Mouse (Mus musculus) gastrocnemius, adult 2 months (tissue): ENCODE data around the gene Dhrs7b. TPM values are rescaled to one million over a fixed set of nuclear protein-coding genes. Genes with fewer than 3 reads are reported as not detected.
"Not testable (repeated sequence)": the region's sequence is repeated elsewhere in the genome, so short reads cannot be mapped to it uniquely, and the experiment has no call there.

Source experiments
- DNase-seq: peaks from one replicate; pipeline ENCODE4 v3.0.0; 2022
- H3K27ac ChIP-seq: fragments of 200-600 bp; 2 replicates; pipeline ENCODE4 v1.8.1; 2022; ENCODE audit warnings: mild to moderate bottlenecking
- H3K4me3 ChIP-seq: fragments of 200-600 bp; 2 replicates; pipeline ENCODE4 v1.8.1; 2022; ENCODE audit warnings: mild to moderate bottlenecking, moderate library complexity
- CTCF ChIP-seq: fragments of 200-600 bp; IDR thresholded peaks from 2 replicates; pipeline ENCODE4 v1.8.1; 2022; ENCODE audit warnings: antibody characterized with exemption, mild to moderate bottlenecking, moderate library complexity
- intact Hi-C: fragments of 180-260 bp; cut with DNase I; formaldehyde crosslinking; loops from one replicate; pipeline ENCODE4 v1.15.1; 2025
- total RNA-seq, 2 experiments: library from RNA; stranded (reverse); gene quantifications; 2 replicates each; pipeline ENCODE4 v1.2.3; 2021

The Dhrs7b gene
- total RNA-seq, 2 experiments from 2014 or later: 20.8 to 23.0 TPM

DNA sequence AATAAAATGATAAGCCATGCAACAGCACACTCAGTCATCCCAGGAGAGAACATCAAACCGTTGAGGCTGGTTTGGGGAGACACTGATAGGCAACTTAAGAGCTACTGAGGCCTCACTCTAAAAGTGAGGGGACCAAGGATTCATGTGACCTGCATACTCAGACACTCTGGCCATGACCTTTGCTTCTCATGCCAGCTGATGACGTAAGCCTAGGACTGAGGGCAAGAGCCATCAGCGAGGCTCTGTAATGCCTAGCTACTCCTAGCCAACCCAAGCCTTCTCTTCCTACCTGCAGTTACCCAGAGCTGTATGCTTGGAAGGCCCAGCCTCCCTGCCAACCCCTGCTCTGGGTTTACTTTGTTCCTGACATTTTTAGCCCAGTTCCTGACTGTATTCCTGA is 31.6 kb downstream of the Dhrs7b start:
- DNase-seq: no peak
- Histone ChIP-seq H3K27ac (peak overlapping the region; percentile 66), H3K4me3 (no peak overlapping the region)
- no peak for TF ChIP-seq CTCF
- intact Hi-C loops: no loop called here

DNA sequence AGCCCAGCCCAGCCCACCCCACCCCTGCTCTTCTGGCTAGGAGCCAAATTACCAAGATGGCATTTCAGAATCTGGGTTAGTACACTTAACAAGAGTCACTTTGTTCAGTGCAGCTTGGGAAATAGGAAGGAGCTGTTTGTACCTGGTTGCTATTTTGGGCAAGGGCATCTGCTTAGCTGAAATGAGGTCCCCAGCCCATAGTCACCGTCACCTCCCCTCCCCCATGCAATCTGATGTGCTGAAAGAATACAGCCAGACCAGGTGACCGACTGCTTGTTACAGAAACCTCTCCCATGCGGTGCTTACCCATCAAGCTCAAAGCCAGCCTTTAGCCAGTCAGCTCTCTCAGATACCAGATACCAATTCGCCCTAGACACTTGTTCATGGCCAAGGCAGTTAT is 32.8 kb downstream of the Dhrs7b start:
- no peak overlapping the region for H3K4me3 ChIP-seq
- intact Hi-C loops: no loop called here
- H3K27ac ChIP-seq: peak overlapping the region; percentile 73
- peak; percentile 59 for DNase-seq
- TF ChIP-seq CTCF: no peak

DNA sequence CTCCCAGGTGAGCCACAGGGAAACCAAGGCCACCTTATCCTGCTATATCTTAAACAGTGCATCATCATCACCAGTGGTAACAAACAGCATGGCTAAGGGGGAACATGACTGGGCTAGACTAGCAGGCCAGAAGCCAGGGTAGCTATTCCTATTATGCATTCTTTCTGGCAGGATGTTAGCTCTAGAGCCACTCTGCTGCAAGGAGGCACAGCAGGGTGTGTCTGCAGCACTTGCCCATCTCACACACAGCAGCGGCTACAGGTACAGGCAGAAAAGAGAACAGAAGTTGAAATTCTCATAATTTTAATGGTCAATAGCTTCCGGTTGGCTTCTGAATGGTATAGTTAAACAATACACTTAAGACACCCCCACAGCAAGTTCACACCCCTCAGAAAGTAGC is 33.7 kb downstream of the Dhrs7b start:
- peak overlapping the region; percentile 73 for H3K27ac ChIP-seq
- 0 out of 2 replicates have a peak overlapping the region, but pooled peaks have one; percentile 11 for H3K4me3 ChIP-seq
- intact Hi-C loops: no loop called here
- no peak for TF ChIP-seq CTCF
- no peak for DNase-seq

DNA sequence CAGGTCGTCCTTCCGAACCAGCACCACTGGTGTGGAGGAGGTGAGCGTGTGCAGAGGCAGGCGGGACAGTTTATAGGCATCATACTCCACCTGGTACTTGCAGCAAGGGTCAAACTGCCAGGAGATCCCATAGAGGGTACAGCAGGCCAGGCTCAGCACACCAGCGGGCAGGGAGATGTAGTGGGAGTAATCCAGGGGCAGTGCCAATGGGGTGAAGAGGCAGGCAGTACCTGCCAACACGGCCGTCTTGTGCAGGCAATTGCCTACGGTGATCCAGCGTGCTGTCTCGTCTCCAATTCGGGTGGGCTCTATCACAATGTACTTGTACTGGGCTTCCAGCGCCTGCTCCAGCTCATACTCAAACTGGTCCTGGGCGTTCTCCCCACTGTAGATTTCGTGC is 34.5 kb downstream of the Dhrs7b start:
- DNase-seq: peak; percentile 66
- TF ChIP-seq CTCF: no peak
- peak overlapping the region; percentile 33; the same call in 1 of the 2 replicates for H3K4me3 ChIP-seq
- peak overlapping the region; percentile 73 for H3K27ac ChIP-seq
- intact Hi-C loops: no loop called here

DNA sequence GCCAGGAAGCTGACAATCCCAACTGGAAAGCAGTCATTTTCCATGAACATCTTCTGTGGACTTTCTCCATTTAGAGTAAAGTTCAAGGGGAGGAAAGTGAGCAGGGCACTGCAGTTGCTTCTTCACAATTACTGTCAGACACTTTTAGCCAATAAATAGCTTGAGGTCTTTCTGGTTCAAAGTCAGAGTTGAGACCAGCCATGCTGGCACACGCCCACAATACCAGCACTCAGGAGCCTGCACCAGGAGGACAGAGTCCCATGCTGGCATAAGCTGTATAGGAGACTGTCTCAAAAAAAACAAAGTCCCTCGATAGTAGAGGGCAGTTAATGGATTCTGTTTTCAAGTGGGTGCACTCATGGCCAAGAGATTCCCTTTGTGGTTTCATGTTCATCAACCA is 35.6 kb downstream of the Dhrs7b start:
- intact Hi-C loops: no loop called here
- H3K27ac ChIP-seq: peak overlapping the region; percentile 73
- DNase-seq: no peak

DNA sequence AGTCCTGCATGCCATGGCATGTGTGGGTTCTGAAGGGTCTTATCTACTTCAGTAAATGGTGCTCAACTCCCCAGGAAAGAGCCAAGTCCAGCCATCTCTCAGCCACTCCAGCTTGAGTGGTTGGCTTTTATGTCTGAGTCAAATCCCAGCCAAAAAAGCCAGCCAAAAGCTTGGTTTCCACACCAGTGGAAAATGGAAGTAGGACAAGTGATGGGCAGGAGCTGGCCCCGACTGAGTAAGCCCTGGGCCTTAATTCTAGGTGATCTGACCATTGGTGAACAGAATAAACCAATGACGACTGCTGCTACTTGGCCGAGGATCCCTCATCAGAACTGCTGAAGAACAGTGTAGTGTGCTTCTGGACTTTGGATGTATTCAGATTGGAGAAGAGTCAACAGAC is 37.0 kb downstream of the Dhrs7b start:
- H3K27ac ChIP-seq: peak overlapping the region; percentile 73
- no peak for DNase-seq
- no peak overlapping the region for H3K4me3 ChIP-seq
- intact Hi-C loops: no loop called here
- no peak for TF ChIP-seq CTCF

More for the DNA sequence above, 35.6 kb downstream of the Dhrs7b start:
- H3K4me3 ChIP-seq: no peak overlapping the region
- no peak for TF ChIP-seq CTCF

DNA sequence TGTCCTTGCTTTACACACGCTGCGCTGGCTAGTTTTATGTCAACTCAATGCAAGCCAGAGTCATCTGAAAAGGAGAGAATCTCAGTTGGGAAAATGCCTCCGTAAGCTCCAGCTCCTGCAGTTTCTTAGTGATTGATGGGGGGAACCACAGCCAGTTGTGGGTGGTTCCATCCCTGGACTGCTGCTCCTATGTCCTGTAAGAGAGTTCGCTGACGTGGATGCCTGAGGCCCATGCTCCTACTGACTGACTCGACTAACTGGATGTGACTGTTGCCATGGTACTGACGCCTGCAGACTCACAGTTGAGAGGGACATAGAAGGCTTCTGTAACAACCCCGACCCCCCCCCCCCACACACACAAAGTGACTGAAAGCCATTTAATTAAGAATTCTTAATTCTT is 37.5 kb downstream of the Dhrs7b start:
- intact Hi-C loops: no loop called here
- no peak for DNase-seq
- Histone ChIP-seq H3K27ac (peak overlapping the region; percentile 73), H3K4me3 (no peak overlapping the region)
- no peak for TF ChIP-seq CTCF

DNA sequence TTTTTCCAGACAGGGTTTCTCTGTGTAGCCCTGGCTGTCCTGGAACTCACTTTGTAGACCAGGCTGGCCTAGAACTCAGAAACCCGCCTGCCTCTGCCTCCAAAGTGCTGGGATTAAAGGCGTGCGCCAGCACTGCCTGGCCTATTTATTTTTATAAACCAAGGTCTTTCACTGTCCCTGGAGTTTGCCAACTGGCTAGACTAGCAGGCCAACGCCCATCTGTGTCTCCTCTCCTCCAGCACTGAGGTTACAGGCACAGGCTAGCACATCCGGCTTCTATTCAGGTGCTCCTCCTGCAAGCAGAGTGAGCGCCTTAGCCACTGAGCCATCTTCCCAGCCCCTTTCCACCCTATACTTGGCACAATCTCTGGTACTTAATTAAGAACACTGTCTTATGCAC is 39.0 kb downstream of the Dhrs7b start:
- H3K4me3 ChIP-seq, intact Hi-C loops: not testable (repeated sequence)
- peak overlapping the region; percentile 61 for H3K27ac ChIP-seq
- peak; percentile 41 for DNase-seq

DNA sequence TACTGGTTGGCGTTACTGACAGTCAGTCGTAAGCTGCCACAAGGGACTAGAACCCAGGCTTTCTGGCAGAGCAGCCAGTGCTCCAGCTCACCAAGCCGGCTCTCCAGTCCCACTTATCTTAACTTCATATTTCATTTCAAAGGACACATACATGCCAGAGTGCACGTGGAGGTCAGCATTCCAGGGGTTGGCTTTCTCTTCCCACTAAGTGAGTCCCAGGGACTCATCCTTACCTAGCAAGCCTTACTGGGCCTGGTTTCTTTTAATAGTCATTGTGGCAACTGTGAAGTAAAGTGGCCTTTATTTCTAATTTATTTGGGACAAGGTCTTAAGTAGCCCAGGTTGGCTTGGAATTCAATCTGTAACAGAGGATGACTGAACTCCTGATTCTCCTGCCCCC is 41.0 kb downstream of the Dhrs7b start:
- intact Hi-C loops: no loop called here

DNA sequence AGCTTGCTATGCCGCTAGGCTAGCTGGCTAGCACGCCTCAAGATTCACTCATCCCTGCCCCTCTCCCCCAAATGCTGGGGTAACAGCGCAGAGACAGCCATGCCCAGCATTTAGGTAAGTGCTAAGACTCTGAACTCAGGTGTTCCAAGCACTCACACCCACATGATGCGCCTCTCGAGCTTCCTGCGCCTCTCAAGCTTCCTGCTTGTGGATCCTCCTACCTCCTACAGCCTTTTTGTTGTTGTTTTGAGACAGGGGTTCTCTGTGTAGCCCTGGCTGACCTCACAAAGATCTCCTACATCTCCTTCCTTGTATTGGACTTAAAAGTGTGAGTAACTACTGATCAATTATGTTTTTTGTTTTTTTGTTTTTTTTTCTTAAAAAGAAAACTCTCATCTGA is 42.7 kb downstream of the Dhrs7b start:
- Histone ChIP-seq H3K4me3 (no peak overlapping the region), H3K27ac (peak overlapping the region; percentile 39; the same call in 1 of the 2 replicates)
- TF ChIP-seq CTCF: no peak
- intact Hi-C loops: no loop called here
- DNase-seq: no peak

More for the DNA sequence above, 41.0 kb downstream of the Dhrs7b start:
- Histone ChIP-seq H3K27ac (peak overlapping the region; percentile 39), H3K4me3 (no peak overlapping the region)
- TF ChIP-seq CTCF: no peak
- DNase-seq: no peak

DNA sequence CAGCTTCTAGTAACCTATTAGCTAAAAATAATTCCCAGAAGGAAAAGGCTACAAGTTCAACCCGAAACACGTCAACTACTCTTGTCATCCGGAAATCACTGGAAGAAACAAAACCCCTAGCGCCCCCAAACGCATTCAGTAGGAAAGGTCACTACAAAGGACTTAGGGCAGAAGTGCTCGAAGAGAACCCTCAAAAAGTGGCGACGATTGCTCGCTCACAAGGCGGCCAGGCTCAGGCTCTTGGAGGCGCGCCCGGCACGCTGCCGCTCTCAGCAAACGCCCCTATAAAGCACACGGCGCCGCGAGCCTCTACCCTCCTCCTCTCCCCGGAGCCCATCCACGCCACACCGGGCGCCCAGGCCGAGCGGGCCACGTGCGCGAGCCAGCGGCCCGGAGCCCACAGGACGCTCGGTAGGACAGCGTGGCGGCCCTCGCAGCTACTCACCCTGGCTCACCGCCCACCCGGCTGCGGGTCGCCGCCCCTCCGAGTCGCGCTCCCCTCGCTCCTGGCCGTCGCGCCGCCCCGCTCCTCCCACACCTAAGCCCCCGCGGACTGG is 47.7 kb downstream of the Dhrs7b start:
- intact Hi-C loops: loop anchor here (2.0 to 5.0 kb wide), 3 partner anchors 47 to 149 kb away; partner anchors contain the start of genes Dhrs7b and Mief2
- peak; percentile 38 for TF ChIP-seq CTCF
- Histone ChIP-seq H3K27ac (peak overlapping the region; percentile 99), H3K4me3 (peak overlapping the region; percentile 98)
- peak; percentile 85 for DNase-seq

DNA sequence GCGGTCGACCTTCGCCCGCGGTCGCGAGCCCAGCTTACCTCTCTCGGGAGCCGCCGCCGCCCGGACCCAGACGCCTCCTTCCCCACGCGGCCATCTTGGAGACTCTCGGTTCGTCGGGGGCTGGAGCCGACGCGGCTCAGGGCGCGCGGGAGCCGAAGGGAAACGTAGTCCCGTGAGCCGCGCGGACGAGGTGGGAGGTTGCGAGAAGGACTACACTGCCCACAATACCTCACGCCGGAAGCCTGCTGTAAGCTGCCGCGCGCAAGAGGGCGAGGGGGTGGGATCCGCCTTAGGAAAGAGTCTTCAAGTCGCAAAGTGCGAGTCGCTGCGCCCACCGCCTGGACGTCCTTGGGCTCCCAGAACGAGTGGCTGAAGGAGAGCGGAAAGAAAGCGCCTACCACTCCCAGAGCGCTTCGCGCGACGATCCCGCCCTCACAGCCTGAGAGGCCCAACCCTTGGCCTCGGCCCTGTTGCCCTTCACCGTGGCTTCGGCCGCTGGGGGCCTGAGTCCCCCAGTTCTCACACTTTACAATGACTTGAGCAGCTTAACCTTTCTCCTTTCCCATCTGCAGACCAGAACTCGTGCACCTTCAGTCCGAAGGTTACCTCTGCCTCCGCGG is 48.4 kb downstream of the Dhrs7b start, which contains the start of gene Tmem11:
Gene Tmem11, minus strand, starts transcription at position 598 of the 620 bp plus-strand sequence.
- Histone ChIP-seq H3K27ac (peak within 1 kb of the TSS; percentile 99), H3K4me3 (peak within 1 kb of the TSS; percentile 98)
- intact Hi-C loops: loop anchor here (2.0 to 5.0 kb wide), 3 partner anchors 48 to 150 kb away; partner anchors contain the start of genes Dhrs7b and Mief2
- DNase-seq: peak; percentile 96
- TF ChIP-seq CTCF: peak; percentile 22

DNA sequence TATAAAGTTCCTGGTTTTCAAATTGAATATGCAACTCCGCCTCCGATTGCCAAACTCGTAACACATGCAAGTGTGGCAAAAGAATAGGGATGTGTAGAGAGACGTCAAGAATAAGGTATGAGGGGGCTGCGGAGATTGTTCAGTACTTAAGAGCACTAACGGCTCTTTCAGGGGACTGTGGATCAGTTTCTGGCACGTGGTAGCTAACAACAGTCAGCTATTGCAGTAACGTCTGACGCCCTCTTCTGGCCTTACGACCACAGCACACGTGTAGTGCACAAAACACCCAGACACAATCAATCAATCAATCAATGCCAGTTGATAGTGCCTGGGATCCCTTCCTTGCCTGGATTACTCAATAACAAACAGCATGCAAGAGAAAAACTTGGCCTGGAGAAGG is 49.0 kb downstream of the Dhrs7b start:
- H3K27ac ChIP-seq: peak overlapping the region; percentile 99
- peak; percentile 78 for TF ChIP-seq CTCF
- intact Hi-C loops: loop anchor here (2.0 to 5.0 kb wide), 3 partner anchors 49 to 151 kb away; partner anchors contain the start of genes Dhrs7b and Mief2
- peak; percentile 69 for DNase-seq
- H3K4me3 ChIP-seq: peak overlapping the region; percentile 98
